Mouse (Mus musculus) natural killer cell, adult 2 months (primary cell): ENCODE data around the gene Fmnl1.

Experiments used
- DNase-seq, 2 experiments: peaks; one replicate each; pipeline ENCODE4 v3.0.0; 2022; ENCODE audit warnings: low spot score in 2 of 2

Fmnl1 gene

DNA sequence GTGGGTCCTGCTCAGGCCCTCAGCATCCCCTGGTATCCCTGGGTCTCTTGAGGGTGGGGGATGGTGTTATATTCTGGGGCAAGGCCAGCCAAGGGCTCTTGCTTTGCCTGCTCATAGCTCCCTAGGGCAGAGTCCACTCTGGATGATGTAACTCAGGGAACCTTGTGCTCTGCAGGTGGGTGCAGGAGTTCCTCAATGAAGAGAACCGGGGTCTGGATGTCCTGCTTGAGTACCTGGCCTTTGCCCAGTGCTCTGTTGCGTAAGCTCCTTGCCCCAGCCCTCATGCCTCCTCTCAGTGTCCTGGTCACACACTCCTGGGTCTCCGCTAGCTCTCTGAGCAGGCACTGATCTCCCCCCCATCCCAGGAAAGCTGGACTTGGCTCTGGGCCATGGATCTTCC is 11.0 kb downstream of the Fmnl1 start:
- DNase-seq: no peak

DNA sequence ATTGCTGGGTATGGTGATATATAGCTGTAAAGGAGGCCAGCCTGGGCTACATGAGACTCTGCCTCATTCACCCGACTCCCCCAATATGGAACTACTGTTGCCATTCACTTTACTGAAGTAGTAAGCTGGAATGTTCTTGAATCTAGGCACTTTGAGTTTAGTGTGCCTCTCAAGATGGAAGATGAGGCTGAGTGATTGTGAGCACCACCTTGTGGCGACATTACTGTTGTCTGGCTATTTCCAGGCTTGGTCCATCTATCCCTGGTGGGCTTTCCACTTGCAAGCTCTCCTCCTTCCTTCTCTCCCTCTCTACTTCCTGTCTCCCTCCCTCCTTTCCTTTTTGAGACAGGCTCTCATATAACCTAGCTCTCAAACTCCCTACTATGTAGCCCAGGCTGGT is 14.0 kb downstream of the Fmnl1 start:
- peak in 1 of 2 experiments; percentile 44 for DNase-seq

DNA sequence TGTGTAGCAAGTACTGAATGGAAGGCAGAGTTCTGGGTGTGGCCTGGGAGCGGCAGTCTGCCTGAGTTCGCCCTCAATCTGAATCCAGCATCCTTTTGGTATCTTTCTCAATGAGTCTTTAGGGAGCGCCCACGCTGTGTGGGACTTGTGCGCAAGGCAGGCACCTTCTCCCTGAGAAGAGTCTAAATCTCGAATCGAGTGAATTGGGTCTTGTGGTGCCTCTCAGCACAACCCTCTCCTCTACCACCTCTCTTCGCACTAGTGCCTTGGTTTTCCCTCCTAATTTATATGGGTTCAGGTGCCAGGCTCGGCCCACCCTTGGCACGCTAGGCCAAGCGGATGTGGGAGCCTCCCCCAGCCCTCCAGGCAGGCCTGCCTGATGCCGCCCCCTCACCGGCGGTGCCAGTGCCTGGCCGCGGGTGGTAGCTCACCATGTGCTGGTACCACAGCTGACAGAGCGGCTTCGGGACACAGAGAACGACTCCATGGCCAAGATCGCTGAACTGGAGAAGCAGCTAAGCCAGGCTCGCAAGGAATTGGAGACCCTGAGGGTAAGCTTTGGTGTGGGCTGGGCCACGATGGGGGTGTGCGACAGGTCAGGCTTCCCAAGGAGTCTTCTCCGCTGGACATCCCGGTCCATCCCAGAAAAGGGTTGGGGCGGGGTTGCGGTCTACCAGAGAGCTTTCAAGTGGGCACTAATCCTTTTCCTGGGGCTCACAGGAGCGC is 21.5 kb downstream of the Fmnl1 start:
- no peak for DNase-seq

DNA sequence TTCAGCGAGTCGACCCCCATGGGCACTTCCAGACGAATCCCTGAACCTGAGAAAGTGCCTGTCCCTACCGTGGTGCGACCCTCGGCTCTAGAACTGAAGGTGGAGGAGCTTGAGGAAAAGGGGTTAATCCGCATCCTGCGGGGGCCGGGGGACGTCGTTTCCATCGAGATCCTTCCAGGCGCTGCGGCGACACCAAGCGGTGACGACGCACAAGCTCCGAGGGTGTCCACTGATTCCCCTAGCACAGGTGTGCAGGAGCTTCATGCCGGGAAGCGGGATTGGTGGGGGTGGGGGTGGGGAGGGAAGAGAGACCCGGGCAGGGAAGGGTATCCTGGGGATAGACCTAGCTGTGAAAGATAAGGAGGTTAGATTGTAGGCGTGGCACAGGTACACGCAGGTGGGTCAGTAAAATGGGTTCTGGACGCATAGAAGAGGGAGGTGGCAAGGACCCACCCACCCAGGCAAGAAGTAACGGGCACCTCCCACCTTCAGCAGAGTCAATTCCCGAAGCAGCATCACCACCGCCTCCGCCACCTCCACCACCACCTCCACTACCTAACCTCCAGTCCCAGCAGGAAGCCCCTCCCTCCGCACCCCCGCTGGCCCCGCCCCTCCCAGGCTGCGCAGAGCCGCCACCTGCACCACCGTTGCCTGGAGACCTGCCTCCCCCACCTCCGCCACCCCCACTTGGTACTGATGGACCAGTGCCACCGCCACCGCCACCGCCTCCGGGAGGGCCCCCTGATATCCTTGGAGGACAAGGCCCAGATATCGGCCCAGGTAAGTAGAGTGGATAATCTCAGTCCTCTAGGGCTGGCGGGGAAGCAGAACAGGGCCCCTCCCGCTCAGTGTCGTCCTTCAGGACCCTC is 22.3 kb downstream of the Fmnl1 start:
- DNase-seq: no peak

DNA sequence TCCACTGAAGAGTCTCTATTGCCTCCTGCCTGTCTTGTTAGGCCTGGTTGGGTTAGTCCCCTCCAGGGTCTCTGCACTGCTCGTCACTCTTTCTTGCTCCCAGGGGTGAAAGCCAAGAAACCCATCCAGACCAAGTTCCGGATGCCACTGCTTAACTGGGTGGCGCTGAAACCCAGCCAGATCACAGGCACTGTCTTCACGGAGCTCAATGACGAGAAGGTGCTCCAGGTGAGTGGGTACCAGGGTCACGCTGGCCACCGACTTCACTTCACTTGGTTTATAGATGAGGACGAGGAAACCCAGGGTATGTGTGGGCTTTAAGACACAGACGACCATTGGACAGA is 22.9 kb downstream of the Fmnl1 start:
- DNase-seq: no peak

DNA sequence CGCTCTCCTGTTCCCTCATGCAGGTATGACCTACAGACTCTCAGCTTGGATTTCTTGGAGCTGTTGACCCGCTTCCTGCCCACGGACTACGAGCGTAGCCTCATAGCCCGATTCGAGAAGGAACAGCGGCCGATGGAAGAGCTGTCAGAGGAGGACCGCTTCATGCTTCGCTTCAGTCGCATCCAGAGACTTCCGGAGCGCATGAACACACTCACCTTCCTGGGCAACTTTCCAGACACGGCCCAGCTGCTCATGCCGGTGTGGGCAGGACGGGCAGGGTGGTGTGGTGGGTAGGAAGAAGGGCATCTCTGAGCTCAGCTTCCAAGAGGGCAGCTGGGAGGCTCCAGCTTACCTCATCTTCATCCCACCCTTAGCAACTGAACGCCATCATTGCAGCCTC is 24.3 kb downstream of the Fmnl1 start:
- DNase-seq: no peak

DNA sequence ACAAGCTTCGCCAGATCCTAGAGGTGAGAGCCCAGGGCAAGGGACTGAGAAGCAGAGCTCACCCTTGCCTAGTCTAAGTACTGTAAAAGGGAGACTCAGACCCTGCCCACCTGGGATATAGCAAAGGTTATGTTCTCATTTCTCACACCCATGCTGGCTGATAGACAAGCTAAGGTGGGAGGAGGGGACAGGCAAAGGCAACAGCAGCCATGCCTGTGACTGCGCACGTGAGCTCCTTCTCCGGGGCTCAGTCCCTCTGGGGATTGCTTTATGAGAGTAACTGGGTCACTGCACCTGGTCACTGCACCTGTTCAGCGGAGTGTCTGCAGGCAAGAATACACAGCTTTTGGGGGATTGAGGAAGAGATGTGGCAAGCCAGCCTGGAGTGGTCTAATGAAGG is 24.7 kb downstream of the Fmnl1 start:
- DNase-seq: no peak

DNA sequence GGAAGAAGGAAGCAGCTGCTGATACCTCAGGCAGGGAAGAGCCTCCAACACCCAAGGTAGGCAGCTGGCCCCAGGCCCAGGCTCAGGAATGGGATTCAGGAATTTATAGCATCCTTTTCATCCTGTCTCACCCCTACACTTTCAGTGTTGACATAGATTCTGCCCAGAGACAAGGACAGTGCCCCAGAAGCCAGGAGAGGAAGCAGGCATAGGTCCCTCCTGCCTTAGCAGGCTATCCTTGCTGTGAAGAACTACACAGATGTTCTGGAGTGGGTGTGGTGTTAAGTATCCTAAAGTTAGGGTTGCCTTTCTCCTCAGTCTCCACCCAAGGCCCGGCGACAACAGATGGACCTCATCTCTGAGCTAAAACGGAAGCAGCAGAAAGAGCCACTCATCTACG is 26.4 kb downstream of the Fmnl1 start:
- no peak for DNase-seq

DNA sequence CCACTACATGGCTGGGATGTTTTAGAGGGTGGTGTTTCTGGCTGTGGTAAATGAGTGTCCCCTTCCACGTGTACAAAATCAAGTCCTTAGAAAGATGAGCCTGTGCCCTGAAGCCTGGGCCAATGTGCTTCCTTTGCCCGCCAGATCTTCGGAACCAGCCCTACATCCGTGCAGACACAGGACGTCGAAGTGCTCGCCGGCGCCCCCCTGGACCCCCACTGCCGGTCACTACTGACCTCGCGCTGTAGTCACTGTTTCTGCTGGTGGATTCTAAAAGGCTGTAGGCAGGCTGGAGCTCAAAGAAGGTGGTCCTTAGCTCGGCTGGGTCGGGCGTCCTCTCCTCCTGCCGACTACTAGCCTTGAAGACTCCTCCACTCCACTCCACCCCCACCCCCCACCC is 27.4 kb downstream of the Fmnl1 start:
- DNase-seq: no peak

DNA sequence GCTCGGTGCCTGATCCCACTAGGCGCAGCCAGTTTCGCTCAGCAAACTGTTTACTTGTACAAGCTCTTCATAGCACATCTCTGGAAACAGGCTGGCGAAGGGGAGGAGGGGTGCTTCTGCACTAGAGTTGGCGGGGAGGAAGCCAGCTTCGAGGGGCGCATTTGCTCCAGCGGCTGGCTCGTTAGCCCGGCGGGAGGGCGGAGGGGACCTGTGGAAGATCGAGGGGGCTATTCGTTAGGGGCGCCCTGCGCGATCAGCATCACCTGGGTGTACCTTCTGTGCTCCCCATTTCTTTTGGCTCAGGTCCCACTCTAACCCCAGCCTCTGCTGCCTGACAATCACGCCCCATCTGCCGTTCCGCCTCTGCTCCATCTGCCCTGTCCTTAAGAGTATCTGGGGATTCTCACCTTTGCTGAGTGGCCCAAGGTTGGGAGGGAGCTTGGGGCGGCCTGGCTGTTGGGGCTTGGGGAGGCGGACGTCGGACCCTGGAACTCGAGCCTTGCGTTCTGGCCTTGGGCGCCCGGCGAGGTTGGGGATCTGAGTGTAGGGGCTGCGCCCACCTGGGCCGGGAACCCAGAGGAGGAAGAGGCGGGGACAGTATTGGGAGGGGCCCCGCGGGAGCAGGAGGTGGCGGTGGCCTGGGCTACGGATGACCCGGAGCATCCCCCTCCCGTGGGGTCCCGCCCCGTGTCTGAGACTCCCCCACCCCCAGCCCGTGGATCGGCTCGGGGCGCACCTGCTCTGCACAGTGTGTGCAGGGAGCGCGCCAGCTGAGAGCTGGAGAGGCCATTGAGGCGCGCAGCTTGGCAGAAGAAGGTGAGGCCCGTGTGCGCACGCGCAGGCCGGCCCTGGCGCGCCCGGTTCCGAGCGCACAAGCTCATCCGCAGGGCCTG is 28.2 kb downstream of the Fmnl1 start:
- no peak for DNase-seq

DNA sequence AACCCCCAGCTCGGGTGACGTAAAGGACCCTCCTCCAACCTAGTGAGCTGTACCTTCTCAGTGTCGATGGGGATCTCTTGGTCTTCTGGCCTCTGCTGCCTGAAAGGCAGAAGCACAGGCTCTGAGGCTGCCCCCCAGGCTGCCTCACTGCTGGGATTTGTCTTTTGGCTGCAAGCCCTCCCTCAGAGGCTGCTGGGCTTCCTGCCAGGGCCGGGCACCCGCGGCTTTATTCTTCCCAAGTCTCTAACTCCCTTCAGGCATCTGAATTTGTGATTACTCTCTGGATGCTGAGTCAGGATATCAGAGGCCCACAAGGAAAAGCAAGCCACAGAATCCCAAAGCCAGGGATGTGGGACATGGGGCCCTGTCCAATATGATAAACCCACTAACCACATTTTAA is 30.8 kb downstream of the Fmnl1 start:
- DNase-seq: no peak

DNA sequence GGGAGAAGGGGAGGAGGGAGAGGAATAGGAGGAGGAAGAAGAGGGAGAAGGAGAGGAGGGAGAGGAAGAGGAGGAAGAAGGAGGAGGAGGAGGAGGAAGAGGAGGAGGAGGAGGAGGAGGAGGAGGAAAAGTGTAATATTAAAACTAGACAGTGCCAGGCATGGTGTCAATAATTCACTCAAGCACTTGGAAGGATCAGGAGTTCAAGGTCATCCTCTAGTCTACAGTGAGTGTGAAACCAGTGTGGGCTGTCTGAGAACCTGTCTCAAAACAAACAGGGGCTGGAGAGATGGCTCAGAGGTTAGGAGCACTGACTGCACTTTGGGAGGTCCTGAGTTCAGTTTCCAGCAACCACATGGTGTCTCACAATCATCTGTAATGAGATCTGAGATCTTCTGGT is 31.5 kb downstream of the Fmnl1 start:
- DNase-seq: no peak

DNA sequence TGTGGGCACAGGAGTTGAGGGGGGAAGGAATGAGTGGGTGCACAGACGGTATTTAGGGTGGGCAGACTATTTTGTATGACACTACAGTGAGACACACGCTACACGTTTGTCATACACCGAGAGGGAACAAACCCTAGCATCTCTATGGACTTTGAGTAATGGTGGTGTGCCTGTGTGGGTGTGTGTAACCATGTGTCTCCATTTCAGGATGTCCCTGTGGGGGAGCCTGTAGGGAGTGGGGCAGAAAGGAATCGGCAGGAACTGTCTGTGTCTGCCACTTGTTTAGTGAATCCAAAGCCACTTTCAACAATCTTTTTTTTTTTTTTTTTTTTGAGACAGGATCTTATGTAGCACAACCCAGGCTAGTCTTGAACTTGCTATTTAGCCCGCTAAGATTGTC is 35.3 kb downstream of the Fmnl1 start:
- DNase-seq: no peak

DNA sequence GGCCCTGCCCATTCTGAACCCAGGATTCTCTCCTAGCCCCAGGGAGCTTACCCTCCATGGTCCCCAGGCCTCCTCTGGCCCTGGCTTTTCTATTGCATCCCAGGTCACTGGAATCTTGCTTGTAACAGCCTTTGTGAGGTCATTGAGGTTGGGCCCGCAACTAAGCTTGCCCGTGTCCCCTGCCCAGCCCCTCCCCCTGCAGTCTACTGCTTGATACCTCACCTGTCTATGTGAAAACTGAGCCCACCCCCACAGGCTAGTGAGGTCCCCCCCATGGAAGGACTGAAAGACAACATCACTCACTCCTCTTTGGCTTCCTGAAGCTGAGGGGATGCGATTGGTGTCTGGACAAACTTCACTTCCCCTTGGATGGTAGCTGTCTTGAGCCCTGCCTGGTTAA is 37.6 kb downstream of the Fmnl1 start, which contains the start of gene 1700023F06Rik:
Gene 1700023F06Rik (minus strand): TSS at position 101 of the 400 bp plus-strand sequence.
- no peak for DNase-seq

DNA sequence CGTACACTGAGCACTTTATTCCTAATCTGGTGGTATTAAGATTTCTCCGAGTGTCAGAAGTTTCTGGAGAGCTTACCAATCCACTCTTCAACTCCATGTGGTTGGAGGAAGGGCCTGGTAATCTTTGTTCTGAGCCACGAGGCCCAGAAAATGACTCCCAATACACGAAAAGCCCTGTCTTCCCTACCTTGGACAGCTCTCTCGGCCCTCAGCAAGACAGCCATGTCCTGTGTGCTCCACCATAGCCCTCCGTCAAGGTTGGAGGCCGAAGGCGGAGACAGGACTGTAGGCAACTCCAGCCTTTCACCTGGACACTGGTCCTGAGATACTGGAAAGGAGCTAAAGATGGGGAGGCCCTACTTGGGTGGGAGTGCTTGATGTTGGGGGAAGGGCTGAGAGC is 39.4 kb downstream of the Fmnl1 start:
- no peak for DNase-seq

DNA sequence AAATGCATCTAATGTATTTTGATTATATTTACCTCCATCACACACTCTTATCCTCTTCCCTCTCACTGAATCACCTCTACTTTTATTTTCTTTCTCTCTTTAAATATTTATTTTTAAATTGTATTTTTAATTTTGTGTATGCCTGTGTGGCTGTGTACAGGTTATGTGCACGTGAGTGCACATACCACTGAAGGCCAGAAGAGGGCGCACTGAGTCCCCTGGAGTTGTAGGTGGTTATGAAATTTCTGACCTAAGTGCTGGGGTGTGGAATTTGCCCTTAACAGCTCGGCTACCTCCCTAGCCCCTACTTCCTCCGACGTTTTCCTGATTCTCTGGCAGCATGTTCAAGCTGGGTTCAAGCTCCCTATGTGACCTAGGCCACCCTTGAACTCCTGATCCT is 42.8 kb downstream of the Fmnl1 start:
- DNase-seq: no peak

DNA sequence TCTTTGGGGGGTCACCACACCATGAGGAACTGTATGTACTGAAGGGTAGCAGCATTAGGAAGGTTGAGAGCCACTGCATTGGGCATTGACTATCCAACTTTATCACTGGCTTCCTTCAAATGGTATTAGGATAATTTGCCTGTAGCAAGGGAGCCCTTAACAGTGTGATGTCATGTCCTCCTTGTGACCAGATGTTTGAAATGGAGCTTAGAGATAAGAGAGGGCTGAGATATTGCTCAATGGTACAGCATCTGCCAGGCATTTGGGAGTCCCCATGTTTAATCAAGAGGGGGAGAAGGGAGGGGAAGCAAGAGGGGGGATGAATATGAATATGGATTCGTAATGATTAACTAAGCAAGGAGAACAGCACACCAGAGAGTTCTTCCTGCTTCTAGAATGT is 44.4 kb downstream of the Fmnl1 start:
- no peak for DNase-seq

DNA sequence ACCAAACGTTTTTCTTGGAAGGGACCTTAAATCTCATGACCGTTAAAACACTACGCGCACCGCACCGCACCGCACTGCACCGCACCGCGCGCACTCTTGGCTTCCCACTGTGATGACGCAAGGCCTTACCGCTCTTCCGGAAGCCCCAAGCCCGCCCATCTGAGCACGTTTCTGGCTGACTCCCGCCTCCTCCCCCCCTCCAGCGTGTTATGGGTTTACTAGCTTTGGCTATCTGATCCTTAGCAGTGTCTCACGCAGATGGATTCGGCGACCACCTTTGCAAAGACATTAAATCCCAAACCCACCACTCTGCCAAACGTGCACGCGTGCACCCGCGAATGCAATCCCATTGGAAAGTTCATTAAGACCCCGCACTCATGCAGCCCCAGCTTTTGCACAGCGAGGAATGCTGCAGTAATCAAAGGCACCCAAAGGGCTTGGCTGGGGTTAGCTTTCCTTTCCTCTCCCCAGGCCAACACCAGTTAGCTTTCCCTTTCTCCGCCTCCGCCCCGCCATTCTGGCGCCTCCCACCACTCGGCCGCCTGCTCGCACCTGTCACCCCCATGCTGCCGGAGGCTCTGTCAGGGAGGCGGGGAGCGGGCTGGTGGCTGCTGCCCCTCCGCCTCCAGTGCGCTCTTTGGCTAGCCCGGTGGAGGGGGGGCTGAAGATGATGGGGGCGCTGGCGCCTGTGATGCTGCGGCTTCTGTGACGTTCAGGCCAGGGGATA is 47.0 kb downstream of the Fmnl1 start, which contains the start of gene Spata32:
Gene Spata32 (minus strand): TSS at position 643 of the 727 bp plus-strand sequence.
- DNase-seq: peak; percentile 60 to 62

DNA sequence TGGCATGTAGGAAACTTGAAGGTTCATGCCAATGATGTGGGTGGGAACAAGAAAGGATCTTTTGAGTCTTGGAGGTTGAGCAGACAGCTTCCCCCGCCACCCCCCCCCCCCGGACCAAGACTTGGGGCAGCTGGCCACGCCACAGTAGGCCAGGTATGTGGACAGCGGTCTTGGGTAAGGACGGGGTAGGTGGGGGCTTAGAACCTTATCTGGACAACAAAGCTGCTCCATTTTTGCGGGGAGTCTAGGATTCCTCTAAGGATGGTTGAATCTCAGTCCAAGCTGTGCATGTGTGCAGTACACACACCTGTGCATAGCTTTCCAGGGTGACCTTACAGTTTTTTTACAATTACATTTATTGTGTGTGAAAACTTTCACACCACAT is 47.6 kb downstream of the Fmnl1 start:
- no peak for DNase-seq

DNA sequence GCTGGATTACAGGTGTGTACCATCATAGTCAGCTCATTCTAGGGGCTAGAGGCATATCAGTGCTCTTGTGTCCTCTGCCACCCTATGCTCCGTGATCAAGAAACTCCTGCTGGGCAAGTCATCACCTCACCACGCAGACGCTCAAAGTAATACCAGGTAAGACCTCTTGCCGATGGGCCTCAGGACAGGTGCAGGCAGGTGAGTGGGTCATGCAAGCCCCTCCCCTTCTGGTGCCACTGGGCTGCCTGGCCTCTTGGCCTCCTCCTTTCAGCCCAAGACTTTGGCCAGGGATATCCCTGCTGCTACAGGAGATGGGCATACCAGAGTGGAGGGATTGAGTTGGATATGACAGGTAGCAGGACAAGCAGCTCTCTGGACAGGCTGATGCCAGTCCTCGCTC is 48.4 kb downstream of the Fmnl1 start:
- DNase-seq: no peak

DNA sequence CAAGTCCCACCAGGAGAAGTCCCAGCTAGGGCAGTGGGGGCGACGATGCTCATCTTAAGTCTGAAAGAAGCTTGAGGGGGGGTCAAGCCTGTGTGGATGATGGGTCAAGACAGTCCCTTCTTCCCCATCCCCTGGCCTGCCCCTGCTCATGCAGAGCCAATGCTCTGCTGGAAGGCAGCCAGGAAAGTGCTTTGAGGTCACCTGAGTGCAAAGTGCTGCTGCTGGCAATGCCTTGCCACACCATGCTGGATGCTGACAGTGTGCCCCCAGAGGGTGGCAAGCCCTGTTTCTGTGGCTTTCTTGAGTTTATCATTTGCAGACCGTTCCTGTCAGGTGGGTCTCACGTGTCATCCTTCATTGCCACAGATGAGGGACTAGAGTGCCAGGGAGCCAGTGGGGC is 49.1 kb downstream of the Fmnl1 start:
- no peak for DNase-seq

DNA sequence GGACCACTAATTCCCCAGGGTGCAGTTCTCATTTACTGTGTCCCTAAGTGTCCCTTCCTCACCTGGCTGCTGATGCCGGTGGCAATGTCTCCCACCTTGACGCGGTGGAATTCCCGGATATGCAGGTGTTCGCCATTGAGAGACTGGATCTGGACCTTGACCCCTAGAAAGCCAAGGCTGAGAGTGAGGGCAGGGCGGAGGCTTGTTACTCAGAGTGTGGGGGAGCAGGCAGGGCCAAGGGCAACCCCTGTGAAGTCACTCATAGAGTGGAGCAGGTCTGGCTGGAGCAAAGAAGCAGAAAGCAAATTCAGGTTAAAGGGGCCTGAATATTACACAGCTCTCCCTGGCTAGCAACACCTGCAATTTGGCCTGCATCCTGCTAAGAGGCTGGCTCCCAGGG is 50.5 kb downstream of the Fmnl1 start:
- no peak for DNase-seq
